Mouse (Mus musculus) CH12.LX (cell line): Measurements from ENCODE around the gene Eif4g2. TPM values are rescaled to one million over a fixed set of nuclear protein-coding genes. Genes with fewer than 3 reads are reported as not detected.

Source experiments
- DNase-seq: peaks from one replicate; pipeline ENCODE4 v3.0.0-alpha.2; 2013; ENCODE audit errors: extremely low read depth
- H3K27ac ChIP-seq: 2 replicates; pipeline ENCODE4 v1.5.1; 2012; ENCODE audit warnings: low read depth, mild to moderate bottlenecking, control low read depth, moderate library complexity; ENCODE audit not compliant: insufficient read depth
- H3K27me3 ChIP-seq: replicated peaks from 2 replicates; pipeline ENCODE3; 2012; ENCODE audit warnings: inconsistent platforms
- H3K36me3 ChIP-seq, 2 experiments: replicated peaks in 1 of 2; 2 replicates each; pipeline versions ENCODE3 to v1.6.1; 2012; ENCODE audit warnings: inconsistent platforms in 1 of 2, low read length in 1 of 2, mild to moderate bottlenecking in 1 of 2, mixed read lengths in 1 of 2, moderate library complexity in 1 of 2; ENCODE audit not compliant: control insufficient read depth in 1 of 2, insufficient read depth in 1 of 2
- H3K4me1 ChIP-seq, 2 experiments: 2 replicates each; pipeline ENCODE4 v1.6.1; 2012; ENCODE audit warnings: inconsistent platforms in 1 of 2, moderate library complexity in 1 of 2; ENCODE audit not compliant: insufficient read depth in 2 of 2, control insufficient read depth in 1 of 2
- H3K4me2 ChIP-seq: 2 replicates; pipeline ENCODE4 v1.6.1; 2012; ENCODE audit warnings: low read depth, mild to moderate bottlenecking, control low read depth; ENCODE audit not compliant: poor library complexity, insufficient read depth, severe bottlenecking
- H3K4me3 ChIP-seq, 3 experiments: fragments of 150-350 bp in 1 of 3; sonication (generic) in 1 of 3; replicated peaks in 1 of 3; 2 replicates each; pipeline versions ENCODE3 to v1.5.1; 2011 to 2012; ENCODE audit warnings: low read depth in 2 of 3, low read length in 2 of 3, mild to moderate bottlenecking in 2 of 3, moderate library complexity in 2 of 3, control low read depth in 1 of 3, improper control_type of control experiment in 1 of 3, inconsistent platforms in 1 of 3, mixed read lengths in 1 of 3; ENCODE audit not compliant: poor library complexity in 1 of 3
- H3K79me2 ChIP-seq: replicated peaks from 2 replicates; pipeline ENCODE4 v1.6.1; 2012; ENCODE audit warnings: mild to moderate bottlenecking, moderate library complexity; ENCODE audit not compliant: control insufficient read depth, poor library complexity, insufficient read depth, severe bottlenecking; ENCODE audit errors: extremely low read depth
- H3K9ac ChIP-seq: 2 replicates; pipeline ENCODE4 v1.6.1; 2012; ENCODE audit warnings: low read depth, mild to moderate bottlenecking, control low read depth, moderate library complexity; ENCODE audit not compliant: insufficient read depth
- H3K9me3 ChIP-seq: replicated peaks from 2 replicates; pipeline ENCODE3; 2012; ENCODE audit warnings: low read length, inconsistent platforms, mixed read lengths
- CTCF ChIP-seq, 2 experiments: IDR thresholded peaks in 1 of 2; conservative IDR thresholded peaks in 1 of 2; 2 replicates each; pipeline ENCODE4 v1.5.1; 2011 to 2012; ENCODE audit warnings: low read depth in 2 of 2, low read length in 2 of 2, improper control_type of control experiment in 1 of 2, inconsistent platforms in 1 of 2, mild to moderate bottlenecking in 1 of 2, moderate library complexity in 1 of 2
- E2F4 ChIP-seq: IDR thresholded peaks from 2 replicates; pipeline ENCODE4 v1.6.1; 2011; ENCODE audit warnings: low read depth, low read length, improper control_type of control experiment; ENCODE audit not compliant: insufficient replicate concordance
- ELF1 ChIP-seq: IDR thresholded peaks from 2 replicates; pipeline ENCODE4 v1.6.1; 2014; ENCODE audit warnings: low read depth, mild to moderate bottlenecking, inconsistent platforms, low read length, improper control_type of control experiment
- EP300 ChIP-seq: IDR thresholded peaks from 2 replicates; pipeline ENCODE4 v1.6.1; 2011; ENCODE audit warnings: low read length, improper control_type of control experiment
- ETS1 ChIP-seq: conservative IDR thresholded peaks from 2 replicates; pipeline ENCODE4 v1.6.1; 2012; ENCODE audit warnings: low read depth, mild to moderate bottlenecking, inconsistent platforms, low read length, improper control_type of control experiment, moderate library complexity
- HCFC1 ChIP-seq: IDR thresholded peaks from 2 replicates; pipeline ENCODE4 v1.6.1; 2012; ENCODE audit warnings: low read depth, mild to moderate bottlenecking, inconsistent platforms, low read length, improper control_type of control experiment
- IRF4 ChIP-seq: IDR thresholded peaks from 2 replicates; pipeline ENCODE4 v1.6.1; 2014; ENCODE audit warnings: low read depth, mild to moderate bottlenecking, inconsistent platforms, low read length, improper control_type of control experiment
- JUN ChIP-seq: IDR thresholded peaks from 2 replicates; pipeline ENCODE4 v1.6.1; 2011; ENCODE audit warnings: low read depth, mild to moderate bottlenecking, low read length, improper control_type of control experiment, moderate library complexity; ENCODE audit not compliant: insufficient read depth
- JUND ChIP-seq: conservative IDR thresholded peaks from 2 replicates; pipeline ENCODE4 v1.6.1; 2011; ENCODE audit warnings: low read depth, low read length, improper control_type of control experiment
- KAT2A ChIP-seq: IDR thresholded peaks from 2 replicates; pipeline ENCODE4 v1.6.1; 2012; ENCODE audit warnings: low read length, improper control_type of control experiment, inconsistent platforms; ENCODE audit not compliant: insufficient replicate concordance
- MAX ChIP-seq: IDR thresholded peaks from 2 replicates; pipeline ENCODE4 v1.6.1; 2011; ENCODE audit warnings: low read length, improper control_type of control experiment
- MAZ ChIP-seq: IDR thresholded peaks from 2 replicates; pipeline ENCODE4 v1.6.1; 2012; ENCODE audit warnings: low read depth, mild to moderate bottlenecking, inconsistent platforms, low read length, improper control_type of control experiment, moderate library complexity
- MEF2A ChIP-seq: IDR thresholded peaks from 2 replicates; pipeline ENCODE4 v1.6.1; 2014; ENCODE audit warnings: low read depth, mild to moderate bottlenecking, inconsistent platforms, low read length, improper control_type of control experiment, borderline replicate concordance
- MYC ChIP-seq: IDR thresholded peaks from 2 replicates; pipeline ENCODE4 v1.6.1; 2011; ENCODE audit warnings: low read depth, mild to moderate bottlenecking, improper control_type of control experiment, low read length
- NELFE ChIP-seq: IDR thresholded peaks from 2 replicates; pipeline ENCODE4 v1.6.1; 2011; ENCODE audit warnings: low read depth, low read length, improper control_type of control experiment
- PAX5 ChIP-seq: IDR thresholded peaks from 2 replicates; pipeline ENCODE4 v1.6.1; 2012; ENCODE audit warnings: low read length, inconsistent platforms, mixed read lengths
- POLR2AphosphoS2 ChIP-seq: IDR thresholded peaks from 2 replicates; pipeline ENCODE4 v1.6.1; 2011; ENCODE audit warnings: low read depth, low read length, improper control_type of control experiment
- RAD21 ChIP-seq: IDR thresholded peaks from 2 replicates; pipeline ENCODE4 v1.6.1; 2011; ENCODE audit warnings: low read depth, mild to moderate bottlenecking, low read length, improper control_type of control experiment, moderate library complexity
- TBP ChIP-seq: conservative IDR thresholded peaks from 2 replicates; pipeline ENCODE4 v1.6.1; 2011; ENCODE audit warnings: low read depth, low read length, improper control_type of control experiment
- USF2 ChIP-seq: conservative IDR thresholded peaks from 2 replicates; pipeline ENCODE4 v1.6.1; 2011; ENCODE audit warnings: low read depth, low read length, improper control_type of control experiment
- ZKSCAN1 ChIP-seq: IDR thresholded peaks from 2 replicates; pipeline ENCODE4 v1.6.1; 2012; ENCODE audit warnings: low read depth, inconsistent platforms, low read length, improper control_type of control experiment, borderline replicate concordance
- ZNF384 ChIP-seq: IDR thresholded peaks from 2 replicates; pipeline ENCODE4 v1.6.1; 2012; ENCODE audit warnings: low read depth, low read length, improper control_type of control experiment, inconsistent platforms
- dilution Hi-C: fragments of 300-500 bp; cut with MboI; formaldehyde crosslinking; loops from 2 replicates; pipeline ENCODE4 v1.14.3; 2020; ENCODE audit warnings: low sequenced_read_pairs; ENCODE audit not compliant: extremely low pct_unique_long_range_greater_than_20kb, extremely low pct_ligation_motif_present
- in situ Hi-C: fragments of 300-500 bp; cut with MboI; formaldehyde crosslinking; loops from 3 replicates; pipeline ENCODE4 v1.14.3; 2019; ENCODE audit warnings: low sequenced_read_pairs, low pct_ligation_motif_present, low pct_unique_long_range_greater_than_20kb, mixed read lengths
- polyA plus RNA-seq: library from polyadenylated mRNA; unstranded; fragments of >175 nt; gene quantifications from 2 replicates; pipeline ENCODE4 v1.2.1, GENCODE M21; 2012; ENCODE audit warnings: low read depth; ENCODE audit not compliant: insufficient read length
- total RNA-seq, 2 experiments: library from RNA; depleted of rRNA; stranded (reverse); fragments of 300-350 nt in 1 of 2; fragments of >200 nt in 1 of 2; gene quantifications; 2 replicates each; pipeline ENCODE4 v1.2.3; 2012 to 2014

Eif4g2 gene
- total and polyA plus RNA-seq, 3 experiments, result 217 to 821 (median 744) TPM

GRCm38 (mm10) chr7:111109561-111109960 lies 26.7 kb upstream of the Eif4g2 start:
- dilution Hi-C loops, result no loop called here
- no peak overlapping the region for H3K9ac ChIP-seq
- no peak overlapping the region for H3K4me3 ChIP-seq
- H3K4me1 ChIP-seq, result no peaks in the 10 kb centered on the region
- no peak for DNase-seq
- no peak overlapping the region for H3K27ac ChIP-seq
- H3K79me2 ChIP-seq, result no peaks in the 10 kb centered on the region
- TF ChIP-seq JUN (no peak), USF2 (no peak), JUND (no peak), TBP (no peak), PAX5 (no peak), KAT2A (no peak), IRF4 (no peak), ELF1 (no peak), MYC (no peak), CTCF (conservative IDR thresholded peaks at IDR 0.05 in 1 of 2, IDR thresholded peaks at IDR 0.05 in 1 of 2; ENCODE audit: low read depth in 2 of 2, low read length in 2 of 2) (no peak), NELFE (no peak), EP300 (no peak), HCFC1 (no peak)
- no peaks in the 10 kb centered on the region for H3K27me3 ChIP-seq
- H3K9me3 ChIP-seq, result no peaks in the 10 kb centered on the region
- peaks cover 6 to 22% of the 10 kb centered on the region in 2 experiments for H3K36me3 ChIP-seq
- no peak overlapping the region for H3K4me2 ChIP-seq
- in situ Hi-C loops, result no loop called here

GRCm38 (mm10) chr7:111109161-111109560 lies 26.3 kb upstream of the Eif4g2 start:
- no peak overlapping the region for H3K4me3 ChIP-seq
- dilution Hi-C loops (no loop called here), in situ Hi-C loops (no loop called here)
- no peaks in the 10 kb centered on the region for H3K9me3 ChIP-seq
- peaks cover 3 to 21% of the 10 kb centered on the region in 2 experiments for H3K36me3 ChIP-seq
- no peak overlapping the region for H3K9ac ChIP-seq
- TF ChIP-seq POLR2AphosphoS2, result no peak
- TF ChIP-seq HCFC1, result no peak
- TF ChIP-seq ZNF384, result no peak
- TF ChIP-seq ELF1, result no peak
- TF ChIP-seq E2F4, result no peak
- H3K4me1 ChIP-seq, result no peaks in the 10 kb centered on the region
- H3K27me3 ChIP-seq, result no peaks in the 10 kb centered on the region
- H3K27ac ChIP-seq, result no peak overlapping the region
- DNase-seq, result no peak
- H3K79me2 ChIP-seq, result no peaks in the 10 kb centered on the region
- H3K4me2 ChIP-seq, result no peak overlapping the region

- in situ Hi-C loops, result no loop called here
- Histone ChIP-seq H3K9ac (no peak overlapping the region), H3K79me2 (no peaks in the 10 kb centered on the region), H3K27me3 (no peaks in the 10 kb centered on the region), H3K4me2 (no peak overlapping the region), H3K36me3 (peaks cover 0 to 2% of the 10 kb centered on the region in 2 experiments), H3K27ac (no peak overlapping the region), H3K4me3 (no peak overlapping the region), H3K4me1 (no peaks in the 10 kb centered on the region), H3K9me3 (no peaks in the 10 kb centered on the region)
- dilution Hi-C loops, result no loop called here
- DNase-seq, result no peak
- TF ChIP-seq ZKSCAN1, result no peak
- no peak for TF ChIP-seq MAZ
- no peak for TF ChIP-seq ELF1
- TF ChIP-seq MEF2A, result no peak
- TF ChIP-seq POLR2AphosphoS2, result no peak
- TF ChIP-seq ETS1, result no peak
- no peak for TF ChIP-seq RAD21
- no peak for TF ChIP-seq NELFE
- no peak for TF ChIP-seq MAX
- no peak for TF ChIP-seq CTCF (conservative IDR thresholded peaks at IDR 0.05 in 1 of 2, IDR thresholded peaks at IDR 0.05 in 1 of 2; ENCODE audit: low read depth in 2 of 2, low read length in 2 of 2)
Measured at GRCm38 (mm10) chr7:111098196-111098595, 15.4 kb upstream of the Eif4g2 start.
